Mouse (Mus musculus): ENCODE data around the gene Omg. TPM values are rescaled to one million over a fixed set of nuclear protein-coding genes. Genes with fewer than 3 reads are reported as not detected.

Omg gene
- polyA plus RNA-seq, 1 experiment from 2014 or later: 3.4 TPM

DNA sequence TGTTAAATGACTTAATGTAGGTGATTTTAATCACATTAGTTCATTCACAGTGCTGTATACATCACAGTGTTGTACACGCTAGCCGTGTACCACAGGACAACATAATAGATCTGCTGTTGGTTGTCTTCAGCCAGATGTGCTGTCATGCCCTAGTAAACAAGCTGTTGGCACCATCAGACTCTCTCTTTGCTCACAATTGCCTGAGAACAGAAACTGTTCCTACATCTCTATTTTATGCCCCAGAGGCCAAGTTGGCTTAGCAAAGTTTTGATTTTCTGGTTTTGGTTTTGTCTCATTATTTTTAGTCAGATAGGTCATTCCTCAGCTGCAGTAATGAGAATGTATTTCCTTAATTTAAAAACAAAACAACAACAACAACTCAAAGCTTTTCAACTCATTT is 25.9 kb upstream of the Omg start:
- no peaks in the 10 kb centered on the region for H3K27me3 ChIP-seq (replicated peaks; ENCODE audit: control insufficient read depth, insufficient read depth, low read length)
- no peak overlapping the region for H3K27ac ChIP-seq (ENCODE audit: low read depth, low read length)
- peaks cover 11% of the 10 kb centered on the region; the same call in 1 of the 2 replicates for H3K36me3 ChIP-seq (ENCODE audit: control insufficient read depth, insufficient read depth, low read length)
- no peak for DNase-seq (ENCODE audit: low spot score)
- no peaks in the 10 kb centered on the region for H3K4me1 ChIP-seq (ENCODE audit: control insufficient read depth, insufficient read depth, low read length)
- H3K4me3 ChIP-seq (ENCODE audit: low read depth, low read length): no peak overlapping the region
- H3K9ac ChIP-seq (ENCODE audit: low read length): no peak overlapping the region
- no peaks in the 10 kb centered on the region for H3K9me3 ChIP-seq (replicated peaks; ENCODE audit: control insufficient read depth, low read length)
- no peak for ATAC-seq
- no peak overlapping the region for H3K4me2 ChIP-seq (ENCODE audit: low read length)
- WGBS: 80% methylated on average over 2 of the region's 2 CpGs

DNA sequence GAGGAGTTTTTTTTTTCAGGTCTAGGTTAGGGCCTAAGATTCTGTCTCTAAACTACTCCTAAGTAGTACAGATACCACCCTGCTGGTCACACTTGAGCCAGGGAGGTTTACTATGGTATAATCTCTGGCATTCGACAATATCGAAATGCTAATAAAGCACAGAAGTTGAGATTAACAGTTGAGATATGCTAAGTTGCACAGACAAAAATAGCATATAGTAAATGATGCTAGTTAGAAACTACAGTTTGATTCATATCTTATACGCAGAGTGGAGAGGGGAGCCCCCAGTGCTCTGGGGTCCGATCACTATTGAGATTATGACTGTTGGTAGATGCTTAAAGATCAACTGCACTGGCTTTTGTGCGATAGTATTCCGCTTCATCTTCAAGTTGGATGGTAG is 25.3 kb upstream of the Omg start:
- ATAC-seq (no peak), DNase-seq (ENCODE audit: low spot score) (no peak)
- Histone ChIP-seq H3K27ac (ENCODE audit: low read depth, low read length) (no peak overlapping the region), H3K36me3 (ENCODE audit: control insufficient read depth, insufficient read depth, low read length) (peaks cover 11% of the 10 kb centered on the region; the same call in 1 of the 2 replicates), H3K9me3 (replicated peaks; ENCODE audit: control insufficient read depth, low read length) (no peaks in the 10 kb centered on the region), H3K4me3 (ENCODE audit: low read depth, low read length) (no peak overlapping the region), H3K27me3 (replicated peaks; ENCODE audit: control insufficient read depth, insufficient read depth, low read length) (no peaks in the 10 kb centered on the region), H3K4me1 (ENCODE audit: control insufficient read depth, insufficient read depth, low read length) (no peaks in the 10 kb centered on the region), H3K4me2 (ENCODE audit: low read length) (no peak overlapping the region), H3K9ac (ENCODE audit: low read length) (no peak overlapping the region)
- WGBS: 97% methylated on average over 6 of the region's 6 CpGs

DNA sequence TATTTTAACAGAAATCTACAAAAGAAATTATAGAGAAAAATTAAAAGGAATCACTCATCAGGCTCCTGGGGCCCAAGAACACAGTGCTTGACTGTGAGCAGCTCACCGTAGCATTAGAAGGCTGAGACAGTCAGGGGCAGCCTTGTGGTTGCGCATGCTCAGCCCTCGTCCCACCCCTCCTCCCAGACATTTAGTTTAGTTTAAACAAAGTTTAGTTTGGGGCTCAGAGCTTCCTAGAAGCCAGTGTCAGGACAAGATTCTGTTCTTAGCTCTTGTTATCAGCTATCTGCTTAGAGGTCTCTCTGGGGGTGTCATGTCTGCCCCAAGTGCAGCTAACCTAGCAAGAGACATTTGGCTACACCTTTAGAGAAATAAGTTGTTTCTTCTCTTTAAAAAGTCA is 24.7 kb upstream of the Omg start:
- 92% methylated on average over 3 of the region's 3 CpGs for WGBS

DNA sequence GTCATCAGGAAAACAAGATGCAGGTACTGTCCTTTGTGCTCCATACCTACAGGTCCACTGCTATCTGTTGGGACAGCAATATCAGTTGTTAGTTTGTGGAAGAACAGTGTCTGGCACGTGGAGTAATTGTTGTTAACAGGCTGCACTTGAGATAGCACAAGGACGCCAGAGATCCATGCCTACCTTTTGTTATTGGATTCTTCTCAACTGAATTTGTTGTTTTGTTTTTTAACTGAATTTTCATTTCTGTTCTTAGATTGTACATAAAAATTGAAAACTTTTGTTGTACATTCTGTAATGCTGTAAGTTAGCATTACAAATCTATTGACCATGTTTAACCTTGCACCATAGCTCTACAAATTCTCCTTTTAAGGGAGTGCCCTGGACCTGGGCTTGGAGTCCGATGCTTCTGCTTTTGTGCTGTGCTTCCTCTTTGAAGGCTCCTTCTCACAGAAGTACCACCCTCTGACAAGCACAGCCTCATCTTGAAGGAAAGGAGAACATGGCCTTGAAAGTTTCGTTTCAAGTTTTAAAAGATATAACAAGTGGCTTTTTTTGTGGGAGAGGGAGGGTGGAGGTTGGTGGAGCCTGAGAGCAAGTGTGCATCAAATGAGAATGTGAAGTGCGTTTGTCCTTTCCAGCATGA is 24.0 kb upstream of the Omg start:
- Histone ChIP-seq H3K27ac (ENCODE audit: low read depth, low read length) (no peak overlapping the region), H3K9me3 (replicated peaks; ENCODE audit: control insufficient read depth, low read length) (no peaks in the 10 kb centered on the region), H3K4me1 (ENCODE audit: control insufficient read depth, insufficient read depth, low read length) (no peaks in the 10 kb centered on the region), H3K4me2 (ENCODE audit: low read length) (no peak overlapping the region), H3K36me3 (ENCODE audit: control insufficient read depth, insufficient read depth, low read length) (peaks cover 11% of the 10 kb centered on the region; the same call in 1 of the 2 replicates), H3K27me3 (replicated peaks; ENCODE audit: control insufficient read depth, insufficient read depth, low read length) (no peaks in the 10 kb centered on the region), H3K9ac (ENCODE audit: low read length) (no peak overlapping the region), H3K4me3 (ENCODE audit: low read depth, low read length) (no peak overlapping the region)
- WGBS: 93% methylated on average over 5 of the region's 5 CpGs
- no peak for ATAC-seq
- DNase-seq (ENCODE audit: low spot score): no peak

More for the DNA sequence above, 24.7 kb upstream of the Omg start:
- H3K4me1 ChIP-seq (ENCODE audit: control insufficient read depth, insufficient read depth, low read length): no peaks in the 10 kb centered on the region
- ATAC-seq (no peak), DNase-seq (ENCODE audit: low spot score) (no peak)
- H3K27ac ChIP-seq (ENCODE audit: low read depth, low read length): no peak overlapping the region
- no peak overlapping the region for H3K4me2 ChIP-seq (ENCODE audit: low read length)
- H3K9me3 ChIP-seq (replicated peaks; ENCODE audit: control insufficient read depth, low read length): no peaks in the 10 kb centered on the region
- H3K36me3 ChIP-seq (ENCODE audit: control insufficient read depth, insufficient read depth, low read length): peaks cover 11% of the 10 kb centered on the region; the same call in 1 of the 2 replicates
- no peak overlapping the region for H3K9ac ChIP-seq (ENCODE audit: low read length)
- H3K27me3 ChIP-seq (replicated peaks; ENCODE audit: control insufficient read depth, insufficient read depth, low read length): no peaks in the 10 kb centered on the region
- no peak overlapping the region for H3K4me3 ChIP-seq (ENCODE audit: low read depth, low read length)

DNA sequence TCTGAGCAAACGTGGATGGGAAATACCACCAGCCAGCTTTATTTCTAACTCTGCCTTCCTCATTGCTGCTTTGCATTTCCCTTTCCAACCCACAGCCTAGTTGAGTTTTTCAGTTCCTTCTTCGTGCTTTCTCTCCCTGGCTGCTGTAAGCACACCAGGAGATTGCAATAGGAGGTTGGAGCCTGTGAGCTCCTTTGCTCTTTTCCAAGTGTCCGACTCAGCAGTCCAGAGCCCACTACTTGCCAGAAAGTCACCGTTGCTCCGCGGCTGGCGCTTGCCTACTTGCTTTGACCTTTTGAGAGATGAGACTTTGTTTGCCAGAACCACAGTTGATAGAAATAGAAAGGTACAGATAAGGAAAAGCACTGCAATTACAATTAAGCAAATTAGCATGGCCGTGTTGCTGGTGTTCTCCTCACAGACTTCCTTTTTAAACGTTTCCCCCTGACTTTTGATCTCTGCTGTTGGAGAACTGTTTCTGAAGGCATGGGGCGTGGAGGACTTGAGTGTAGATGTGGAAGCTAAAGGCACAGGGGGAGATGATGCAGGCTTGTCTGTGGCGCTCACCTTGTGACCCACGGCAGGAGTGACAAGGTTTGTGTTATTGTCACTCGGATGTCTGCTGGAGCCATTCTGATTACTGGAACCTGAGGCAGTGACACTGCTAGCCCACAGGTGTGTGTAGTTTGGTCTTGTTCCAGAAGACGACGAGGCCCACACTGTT is 23.3 kb upstream of the Omg start:
- Histone ChIP-seq H3K36me3 (ENCODE audit: control insufficient read depth, insufficient read depth, low read length) (peaks cover 11% of the 10 kb centered on the region; the same call in 1 of the 2 replicates), H3K4me2 (ENCODE audit: low read length) (no peak overlapping the region), H3K9ac (ENCODE audit: low read length) (no peak overlapping the region), H3K27ac (ENCODE audit: low read depth, low read length) (no peak overlapping the region), H3K9me3 (replicated peaks; ENCODE audit: control insufficient read depth, low read length) (no peaks in the 10 kb centered on the region), H3K4me3 (ENCODE audit: low read depth, low read length) (no peak overlapping the region), H3K27me3 (replicated peaks; ENCODE audit: control insufficient read depth, insufficient read depth, low read length) (no peaks in the 10 kb centered on the region), H3K4me1 (ENCODE audit: control insufficient read depth, insufficient read depth, low read length) (no peaks in the 10 kb centered on the region)
- no peak for ATAC-seq
- DNase-seq (ENCODE audit: low spot score): no peak
- WGBS: 87% methylated on average over 15 of the region's 15 CpGs

DNA sequence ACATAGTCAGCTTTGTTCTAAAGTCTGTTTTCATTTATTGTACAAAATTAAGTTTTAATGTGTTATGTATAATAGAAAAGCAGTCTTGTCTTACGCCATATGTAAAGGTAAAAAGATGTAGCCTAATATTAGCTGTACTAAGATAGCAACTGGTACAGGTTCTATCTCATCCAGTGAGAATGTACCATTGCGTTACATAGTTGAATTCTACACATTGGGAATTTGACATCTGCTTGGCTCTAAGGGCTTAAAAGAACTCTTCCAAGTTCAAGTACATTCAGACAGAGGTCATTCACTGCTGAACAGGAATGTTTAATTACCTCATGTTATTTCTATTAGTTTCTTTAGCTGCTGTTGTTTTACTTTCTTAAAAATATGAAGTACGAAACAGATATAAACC is 22.7 kb upstream of the Omg start:
- H3K36me3 ChIP-seq (ENCODE audit: control insufficient read depth, insufficient read depth, low read length): peaks cover 11% of the 10 kb centered on the region; the same call in 1 of the 2 replicates
- H3K4me2 ChIP-seq (ENCODE audit: low read length): no peak overlapping the region
- no peak overlapping the region for H3K9ac ChIP-seq (ENCODE audit: low read length)
- H3K4me3 ChIP-seq (ENCODE audit: low read depth, low read length): no peak overlapping the region
- H3K9me3 ChIP-seq (replicated peaks; ENCODE audit: control insufficient read depth, low read length): no peaks in the 10 kb centered on the region
- no peak for ATAC-seq
- no peaks in the 10 kb centered on the region for H3K27me3 ChIP-seq (replicated peaks; ENCODE audit: control insufficient read depth, insufficient read depth, low read length)
- no peak for DNase-seq (ENCODE audit: low spot score)
- H3K27ac ChIP-seq (ENCODE audit: low read depth, low read length): no peak overlapping the region
- 95% methylated on average over 3 of the region's 3 CpGs for WGBS
- H3K4me1 ChIP-seq (ENCODE audit: control insufficient read depth, insufficient read depth, low read length): no peaks in the 10 kb centered on the region

DNA sequence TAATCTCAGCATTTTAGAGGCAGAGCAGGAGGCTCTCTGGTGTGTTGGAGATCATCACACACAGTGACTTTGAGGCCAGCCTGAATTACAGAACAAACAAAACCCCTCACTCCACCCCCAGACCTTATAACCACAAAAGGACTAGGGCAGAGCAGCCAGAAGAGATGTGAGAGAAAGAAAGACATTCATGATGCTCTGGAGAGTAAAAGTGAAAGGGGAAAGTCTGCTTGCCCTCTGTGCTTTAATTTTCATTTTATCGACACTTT is 20.4 kb upstream of the Omg start:
- no peaks in the 10 kb centered on the region for H3K27me3 ChIP-seq (replicated peaks; ENCODE audit: control insufficient read depth, insufficient read depth, low read length)
- no peak overlapping the region for H3K4me3 ChIP-seq (ENCODE audit: low read depth, low read length)
- H3K27ac ChIP-seq (ENCODE audit: low read depth, low read length): no peak overlapping the region
- no peaks in the 10 kb centered on the region for H3K9me3 ChIP-seq (replicated peaks; ENCODE audit: control insufficient read depth, low read length)
- no peaks in the 10 kb centered on the region for H3K4me1 ChIP-seq (ENCODE audit: control insufficient read depth, insufficient read depth, low read length)
- H3K4me2 ChIP-seq (ENCODE audit: low read length): no peak overlapping the region
- 96% methylated on average over 1 of the region's 1 CpGs for WGBS
- 0 out of 2 replicates have a peak, but pooled peaks cover 9% of the 10 kb centered on the region for H3K36me3 ChIP-seq (ENCODE audit: control insufficient read depth, insufficient read depth, low read length)
- no peak overlapping the region for H3K9ac ChIP-seq (ENCODE audit: low read length)
- no peak for DNase-seq (ENCODE audit: low spot score)
- no peak for ATAC-seq

DNA sequence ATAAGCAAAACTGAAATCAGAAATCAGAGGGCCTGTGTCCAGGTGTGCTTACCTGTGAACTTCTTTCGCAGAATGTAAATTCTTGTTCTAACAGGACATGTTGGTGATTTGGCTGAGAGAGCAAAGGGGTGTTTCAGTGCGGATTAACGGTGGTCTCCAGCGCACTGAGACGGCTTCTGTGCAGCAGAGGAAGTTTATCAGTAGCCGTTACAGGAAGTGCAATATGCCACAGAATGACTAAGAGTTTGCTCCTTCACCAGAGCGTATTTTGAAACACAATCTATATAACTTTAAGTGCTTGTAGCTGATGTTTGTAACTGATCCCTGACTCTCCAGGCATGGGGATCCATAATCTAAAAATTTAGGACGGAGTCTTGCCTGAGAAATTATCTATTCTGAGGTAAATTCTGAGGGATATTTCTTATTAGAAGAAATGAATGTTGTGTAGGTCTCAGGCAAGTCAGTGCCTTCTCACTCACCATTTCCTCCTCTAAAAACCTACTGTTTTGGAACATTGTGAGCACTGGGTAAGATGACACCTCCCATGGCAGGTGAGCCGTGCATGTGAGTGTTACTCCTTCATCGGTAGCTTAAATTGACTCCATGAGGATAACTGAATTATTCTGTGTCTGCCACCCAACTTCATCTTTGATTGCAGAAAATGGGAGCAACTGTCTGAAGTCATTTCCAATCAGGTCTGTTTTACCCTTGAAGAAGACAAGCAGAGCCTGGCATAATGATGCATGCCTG is 19.9 kb upstream of the Omg start, which contains the start of gene Evi2b:
Gene Evi2b, minus strand, starts transcription at position 203 of the 750 bp plus-strand sequence.
- DNase-seq (ENCODE audit: low spot score) (no peak), ATAC-seq (no peak)
- H3K36me3 ChIP-seq (ENCODE audit: control insufficient read depth, insufficient read depth, low read length): 0 out of 2 replicates have a peak, but pooled peaks cover 9% of the 10 kb centered on the region
- no peak within 1 kb of the TSS for H3K27ac ChIP-seq (ENCODE audit: low read depth, low read length)
- H3K4me2 ChIP-seq (ENCODE audit: low read length): no peak within 1 kb of the TSS
- no peaks in the 10 kb centered on the region for H3K4me1 ChIP-seq (ENCODE audit: control insufficient read depth, insufficient read depth, low read length)
- H3K27me3 ChIP-seq (replicated peaks; ENCODE audit: control insufficient read depth, insufficient read depth, low read length): no peaks in the 10 kb centered on the region
- 92% methylated on average over 10 of the region's 10 CpGs for WGBS
- no peaks in the 10 kb centered on the region for H3K9me3 ChIP-seq (replicated peaks; ENCODE audit: control insufficient read depth, low read length)
- no peak within 1 kb of the TSS for H3K9ac ChIP-seq (ENCODE audit: low read length)
- H3K4me3 ChIP-seq (ENCODE audit: low read depth, low read length): no peak within 1 kb of the TSS

DNA sequence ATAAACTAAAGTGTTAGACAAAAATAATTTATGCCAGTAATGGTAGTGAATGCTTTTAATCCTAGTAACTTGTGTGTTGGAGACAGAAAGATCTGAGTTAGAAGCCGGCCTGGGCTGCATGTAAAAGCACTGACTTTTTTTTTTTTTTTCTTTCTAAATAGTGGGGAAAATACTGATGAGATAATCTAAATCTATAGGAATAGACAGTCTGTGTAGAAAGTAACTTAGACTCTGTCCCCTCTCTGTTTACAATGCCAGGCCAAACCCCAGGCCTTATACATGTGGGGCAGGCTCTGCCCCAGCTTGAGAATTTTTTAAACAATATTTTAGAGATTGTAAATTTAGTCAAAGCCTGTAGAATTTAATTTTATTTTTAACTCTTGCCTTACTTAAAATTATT is 19.1 kb upstream of the Omg start:
- Histone ChIP-seq H3K27me3 (replicated peaks; ENCODE audit: control insufficient read depth, insufficient read depth, low read length) (no peaks in the 10 kb centered on the region), H3K27ac (ENCODE audit: low read depth, low read length) (no peak overlapping the region), H3K4me1 (ENCODE audit: control insufficient read depth, insufficient read depth, low read length) (no peaks in the 10 kb centered on the region), H3K9me3 (replicated peaks; ENCODE audit: control insufficient read depth, low read length) (no peaks in the 10 kb centered on the region), H3K4me3 (ENCODE audit: low read depth, low read length) (no peak overlapping the region), H3K9ac (ENCODE audit: low read length) (no peak overlapping the region), H3K36me3 (ENCODE audit: control insufficient read depth, insufficient read depth, low read length) (0 out of 2 replicates have a peak, but pooled peaks cover under 1% of the 10 kb centered on the region), H3K4me2 (ENCODE audit: low read length) (no peak overlapping the region)
- no peak for ATAC-seq
- no peak for DNase-seq (ENCODE audit: low spot score)
- WGBS: 75% methylated on average over 1 of the region's 1 CpGs
